Mouse (Mus musculus) embryonic facial prominence, embryonic 12.5 days (tissue): ENCODE measurements around the gene Akap2. TPM values are rescaled to one million over a fixed set of nuclear protein-coding genes. Genes with fewer than 3 reads are reported as not detected.
A peak's percentile ranks its signal among the peaks of the same experiment; 100 is the strongest.

Source experiments
- ATAC-seq: fragments of 200-750 bp; cut with Nextera tagmentation; 2 replicates; pipeline ENCODE4 v1.8.0; 2017; ENCODE audit not compliant: insufficient number of reproducible peaks, insufficient read depth, low FRiP score, low TSS enrichment
- H3K27ac ChIP-seq: fragments of 300-500 bp; sonication (generic); 2 replicates; pipeline ENCODE4 v1.5.1; 2016; ENCODE audit warnings: mild to moderate bottlenecking
- H3K27me3 ChIP-seq: fragments of 300-500 bp; sonication (generic); 2 replicates; pipeline ENCODE4 v1.6.1; 2016; ENCODE audit warnings: mild to moderate bottlenecking, moderate library complexity
- H3K36me3 ChIP-seq: fragments of 300-500 bp; sonication (generic); 2 replicates; pipeline ENCODE4 v1.6.1; 2016; ENCODE audit warnings: mild to moderate bottlenecking
- H3K4me1 ChIP-seq: fragments of 300-500 bp; sonication (generic); 2 replicates; pipeline ENCODE4 v1.6.1; 2016
- H3K4me2 ChIP-seq: fragments of 300-500 bp; sonication (generic); replicated peaks from 2 replicates; pipeline ENCODE4 v1.6.1; 2016; ENCODE audit warnings: mild to moderate bottlenecking, moderate library complexity
- H3K4me3 ChIP-seq: fragments of 300-500 bp; sonication (generic); 2 replicates; pipeline ENCODE4 v1.5.1; 2016; ENCODE audit warnings: mild to moderate bottlenecking
- H3K9ac ChIP-seq: fragments of 300-500 bp; sonication (generic); 2 replicates; pipeline ENCODE4 v1.6.1; 2016; ENCODE audit warnings: mild to moderate bottlenecking, moderate library complexity
- H3K9me3 ChIP-seq: fragments of 300-500 bp; sonication (generic); 2 replicates; pipeline ENCODE4 v1.6.1; 2016; ENCODE audit warnings: mild to moderate bottlenecking, moderate library complexity
- WGBS: fragments of 180-500 bp; shearing (Covaris S2); methylation state at CpG from one replicate; pipeline ENCODE4 v1.1.7; 2016; 5-methylcytosine and 5-hydroxymethylcytosine counted together
- polyA plus RNA-seq: library from polyadenylated mRNA; unstranded; fragments of >200 nt; fragmentation: Nextera tagmentation; extraction: Ambion mirVana; gene quantifications from 2 replicates; pipeline ENCODE4 v1.2.1, GENCODE M21; 2016

Gene Akap2
- polyA plus RNA-seq, 1 experiment from 2014 or later, result 29.8 TPM

DNA sequence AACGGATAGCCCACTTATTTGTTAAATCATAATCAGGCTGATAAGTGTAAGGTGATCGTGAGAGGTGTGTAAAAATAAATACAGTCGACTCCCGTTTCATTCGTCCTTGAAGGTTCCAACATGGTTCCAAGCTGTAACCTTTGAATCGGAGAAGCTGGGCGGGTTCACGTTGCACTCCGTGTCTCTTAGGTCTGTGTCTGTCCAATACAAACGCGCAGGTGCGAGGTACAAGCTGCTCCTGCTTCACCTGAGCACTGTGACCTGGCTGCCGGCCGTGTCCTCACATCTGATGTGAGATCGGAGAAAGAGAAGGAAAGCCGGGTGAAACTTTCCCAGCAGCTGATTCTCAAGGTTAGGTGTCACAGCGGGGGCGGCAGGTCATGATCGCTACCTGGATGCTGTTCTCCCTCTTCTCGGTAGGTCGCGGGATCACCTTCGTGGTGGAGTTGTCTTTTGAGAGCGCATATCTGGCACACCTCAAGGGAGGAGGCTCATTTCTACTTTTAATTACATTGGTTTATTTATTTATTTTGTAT lies 103.5 kb downstream of the Akap2 start:
- Histone ChIP-seq H3K27ac (no peak overlapping the region), H3K4me3 (no peak overlapping the region), H3K4me2 (no peak overlapping the region), H3K4me1 (peaks cover 19% of the 10 kb centered on the region), H3K27me3 (no peaks in the 10 kb centered on the region), H3K9me3 (no peaks in the 10 kb centered on the region), H3K36me3 (no peaks in the 10 kb centered on the region), H3K9ac (no peak overlapping the region)
- ATAC-seq, result no peak
- 87% methylated on average over 24 of the region's 24 CpGs for WGBS

DNA sequence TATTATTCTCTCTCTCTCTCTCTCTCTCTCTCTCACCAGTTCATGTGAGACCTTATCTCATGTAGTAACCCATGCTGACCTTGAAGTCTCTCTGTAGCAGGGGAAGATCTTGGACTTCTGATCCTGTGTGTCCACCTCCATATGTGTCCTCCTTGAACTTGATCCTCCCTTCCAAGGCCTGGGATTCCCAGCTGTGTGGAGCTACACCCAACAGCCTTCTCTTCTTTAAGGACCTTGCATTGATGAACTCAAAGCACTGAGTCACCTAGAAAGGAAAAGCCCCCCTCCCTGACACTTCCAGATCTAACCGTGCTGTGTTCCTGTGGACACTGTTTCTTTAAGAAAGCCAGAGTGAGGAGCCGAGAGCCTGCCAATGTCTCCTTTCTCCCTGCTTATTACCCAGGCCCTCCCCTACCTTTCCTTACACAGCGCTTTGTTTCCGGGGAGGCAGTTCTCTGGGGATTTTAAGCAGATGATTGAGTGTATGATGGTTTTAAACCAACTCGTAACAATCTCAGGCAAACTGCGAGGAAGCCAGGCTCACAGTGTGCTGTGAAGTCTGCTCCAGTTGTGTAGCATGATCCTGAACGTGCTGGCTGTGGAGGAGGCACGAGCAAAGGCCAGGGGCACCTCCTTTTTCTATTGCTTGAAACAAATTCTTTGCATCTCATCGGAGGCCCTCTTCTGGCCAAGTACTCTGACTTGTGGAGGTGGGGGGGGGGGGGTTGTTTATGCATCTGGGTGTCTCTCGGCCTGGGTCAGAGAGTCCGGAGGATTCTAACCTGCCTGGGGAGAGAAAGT lies 104.3 kb downstream of the Akap2 start:
- Histone ChIP-seq H3K9ac (no peak overlapping the region), H3K4me3 (no peak overlapping the region), H3K4me1 (peaks cover 19% of the 10 kb centered on the region), H3K27ac (peak overlapping the region; percentile 8), H3K4me2 (0 out of 2 replicates have a peak overlapping the region, but pooled peaks have one; percentile 13), H3K27me3 (no peaks in the 10 kb centered on the region), H3K9me3 (no peaks in the 10 kb centered on the region), H3K36me3 (no peaks in the 10 kb centered on the region)
- WGBS, result 16% methylated on average over 11 of the region's 11 CpGs
- 0 out of 2 replicates have a peak, but pooled peaks have one; percentile 47 for ATAC-seq

DNA sequence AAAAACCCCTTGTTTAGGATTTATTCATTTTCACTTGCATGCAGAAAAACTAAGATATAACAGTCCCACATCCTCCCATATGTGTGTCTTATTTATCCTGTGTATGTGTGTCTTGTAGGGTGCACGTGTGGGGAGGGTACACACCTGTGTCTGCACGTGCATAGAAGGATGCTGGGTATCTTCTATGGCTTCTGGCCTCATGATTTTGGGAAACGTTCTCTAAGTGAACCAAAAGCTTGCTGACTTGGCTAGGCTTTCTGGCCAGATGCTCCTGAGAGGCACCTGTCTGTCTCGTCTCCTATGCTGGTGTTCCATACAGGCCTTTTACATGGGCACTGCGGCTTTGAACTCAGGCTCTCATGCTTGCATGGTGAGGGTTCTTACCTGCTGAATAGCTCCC lies 105.2 kb downstream of the Akap2 start:
- no peaks in the 10 kb centered on the region for H3K36me3 ChIP-seq

GRCm38 (mm10) chr4:57824626-57825240 lies 107.3 kb downstream of the Akap2 start:
- Histone ChIP-seq H3K9me3 (no peaks in the 10 kb centered on the region), H3K27ac (peak overlapping the region; percentile 32; the same call in 1 of the 2 replicates)
- ATAC-seq, result no peak

More for the DNA sequence above, 105.2 kb downstream of the Akap2 start:
- Histone ChIP-seq H3K4me3 (no peak overlapping the region), H3K27me3 (no peaks in the 10 kb centered on the region), H3K9ac (no peak overlapping the region), H3K27ac (no peak overlapping the region), H3K9me3 (no peaks in the 10 kb centered on the region), H3K4me1 (peaks cover 19% of the 10 kb centered on the region), H3K4me2 (no peak overlapping the region)
- whole genome bisulfite sequencing, result 84% methylated on average over 5 of the region's 5 CpGs
- ATAC-seq, result no peak

GRCm38 (mm10) chr4:57826272-57826671 lies 108.8 kb downstream of the Akap2 start:
- H3K4me2 ChIP-seq, result no peak overlapping the region
- H3K9ac ChIP-seq, result no peak overlapping the region
- H3K4me3 ChIP-seq, result no peak overlapping the region
- no peak for ATAC-seq
- H3K36me3 ChIP-seq, result no peaks in the 10 kb centered on the region
- H3K27ac ChIP-seq, result no peak overlapping the region
- no peaks in the 10 kb centered on the region for H3K27me3 ChIP-seq
- WGBS, result 83% methylated on average over 7 of the region's 7 CpGs
- peaks cover 23% of the 10 kb centered on the region for H3K4me1 ChIP-seq
- no peaks in the 10 kb centered on the region for H3K9me3 ChIP-seq

More at GRCm38 (mm10) chr4:57824626-57825240, 107.3 kb downstream of the Akap2 start:
- 30% methylated on average over 8 of the region's 8 CpGs for WGBS
- H3K27me3 ChIP-seq, result no peaks in the 10 kb centered on the region
- H3K36me3 ChIP-seq, result no peaks in the 10 kb centered on the region
- H3K4me3 ChIP-seq, result no peak overlapping the region
- no peak overlapping the region for H3K4me2 ChIP-seq
- no peak overlapping the region for H3K9ac ChIP-seq
- peaks cover 23% of the 10 kb centered on the region for H3K4me1 ChIP-seq

GRCm38 (mm10) chr4:57829131-57829530 lies 111.7 kb downstream of the Akap2 start:
- Histone ChIP-seq H3K27ac (no peak overlapping the region), H3K9me3 (no peaks in the 10 kb centered on the region), H3K36me3 (no peaks in the 10 kb centered on the region), H3K4me3 (no peak overlapping the region), H3K9ac (no peak overlapping the region), H3K4me2 (no peak overlapping the region), H3K27me3 (no peaks in the 10 kb centered on the region), H3K4me1 (peaks cover 20% of the 10 kb centered on the region)
- WGBS, result 72% methylated on average over 9 of the region's 9 CpGs
- no peak for ATAC-seq

DNA sequence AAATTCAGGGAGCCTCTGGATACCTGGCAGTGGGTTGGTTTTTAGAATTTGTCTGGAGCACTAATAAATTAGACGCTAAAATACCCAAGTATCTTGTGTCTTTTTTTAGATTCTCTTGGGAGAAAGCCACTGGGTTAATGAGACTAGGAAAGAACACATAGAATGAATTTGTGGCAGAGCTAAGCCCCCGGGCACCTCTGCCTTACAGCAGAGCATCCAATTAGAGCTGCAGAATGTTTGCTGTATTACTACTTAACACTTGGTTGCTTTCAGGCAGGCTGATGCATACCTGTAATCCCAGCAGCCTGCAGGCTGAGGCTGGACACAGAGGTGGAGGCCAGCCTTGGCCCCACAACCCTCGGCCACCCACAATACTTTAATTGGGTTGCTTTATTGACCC lies 112.3 kb downstream of the Akap2 start:
- H3K27me3 ChIP-seq, result no peaks in the 10 kb centered on the region
- H3K9me3 ChIP-seq, result no peaks in the 10 kb centered on the region
- ATAC-seq, result no peak
- peaks cover 14% of the 10 kb centered on the region for H3K4me1 ChIP-seq
- no peak overlapping the region for H3K4me3 ChIP-seq
- H3K4me2 ChIP-seq, result no peak overlapping the region
- H3K36me3 ChIP-seq, result no peaks in the 10 kb centered on the region
- 61% methylated on average over 3 of the region's 3 CpGs for WGBS
- no peak overlapping the region for H3K27ac ChIP-seq
- no peak overlapping the region for H3K9ac ChIP-seq

DNA sequence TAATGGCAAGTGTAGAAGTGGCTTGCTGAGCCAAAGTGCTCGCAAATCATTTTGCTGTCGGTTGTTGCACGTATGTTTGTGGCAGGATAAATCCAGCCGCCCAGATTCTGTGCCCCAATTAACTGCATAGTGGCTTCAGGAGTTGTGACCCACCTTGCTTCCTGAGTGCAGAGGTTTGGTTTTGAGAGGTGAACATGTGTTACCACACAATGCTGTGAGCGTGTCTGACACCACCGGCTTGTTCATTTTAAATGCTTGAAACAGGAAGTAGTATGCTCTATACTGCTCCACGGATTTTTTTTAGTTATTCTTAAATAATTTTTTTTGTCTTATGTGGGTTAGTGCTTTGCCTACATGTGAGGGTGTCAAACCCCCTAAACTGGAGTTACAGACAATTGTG lies 114.9 kb downstream of the Akap2 start:
- no peak overlapping the region for H3K9ac ChIP-seq
- H3K27me3 ChIP-seq, result no peaks in the 10 kb centered on the region
- no peak overlapping the region for H3K4me3 ChIP-seq
- no peaks in the 10 kb centered on the region for H3K36me3 ChIP-seq
- H3K9me3 ChIP-seq, result no peaks in the 10 kb centered on the region
- H3K4me2 ChIP-seq, result no peak overlapping the region
- H3K4me1 ChIP-seq, result peaks cover 14% of the 10 kb centered on the region
- ATAC-seq, result no peak
- 37% methylated on average over 7 of the region's 7 CpGs for WGBS
- H3K27ac ChIP-seq, result no peak overlapping the region

DNA sequence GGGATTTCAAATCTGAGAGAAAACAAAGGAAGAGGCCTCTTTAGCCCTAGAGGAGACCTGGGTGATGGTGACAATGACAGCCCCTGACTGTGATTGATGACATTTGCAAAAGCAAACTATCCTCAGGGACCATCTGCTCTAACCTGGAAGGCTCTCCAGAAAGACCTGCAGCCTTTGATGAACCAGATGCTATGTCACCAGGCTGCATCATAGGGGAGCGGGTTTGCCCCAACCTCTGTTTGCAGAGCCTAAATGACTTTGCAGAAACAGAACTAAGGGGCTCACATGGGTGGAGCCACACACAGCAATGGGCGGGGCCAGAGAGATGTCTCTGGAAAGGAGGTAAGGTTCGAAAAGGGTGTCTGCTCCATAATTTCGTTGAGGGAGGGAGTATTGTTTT lies 115.6 kb downstream of the Akap2 start:
- no peaks in the 10 kb centered on the region for H3K9me3 ChIP-seq
- H3K4me2 ChIP-seq, result no peak overlapping the region
- H3K36me3 ChIP-seq, result no peaks in the 10 kb centered on the region
- H3K4me3 ChIP-seq, result no peak overlapping the region
- 52% methylated on average over 4 of the region's 4 CpGs for WGBS
- H3K4me1 ChIP-seq, result peaks cover 14% of the 10 kb centered on the region
- H3K27ac ChIP-seq, result no peak overlapping the region
- H3K27me3 ChIP-seq, result no peaks in the 10 kb centered on the region
- no peak overlapping the region for H3K9ac ChIP-seq
- ATAC-seq, result no peak

DNA sequence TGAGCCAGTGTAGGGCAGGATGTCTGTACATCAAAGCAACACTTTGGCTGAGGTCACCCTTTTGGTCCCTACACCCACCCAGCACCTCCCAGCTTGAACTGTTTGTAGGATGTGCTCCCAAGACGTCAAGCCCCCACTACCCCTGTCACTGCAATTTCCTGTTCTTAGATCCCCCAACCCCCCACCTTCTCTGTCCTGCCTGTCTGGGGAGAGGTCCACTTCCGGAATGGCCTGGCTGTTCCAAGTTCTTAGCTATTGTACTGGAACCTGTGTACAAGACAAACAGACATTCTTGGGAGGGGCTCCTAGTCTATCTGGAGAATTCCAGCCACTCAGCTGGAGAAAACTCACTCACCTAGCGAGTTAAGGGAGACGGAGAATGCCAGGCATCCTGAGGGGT lies 116.7 kb downstream of the Akap2 start:
- WGBS, result 59% methylated on average over 4 of the region's 4 CpGs
- Histone ChIP-seq H3K9ac (no peak overlapping the region), H3K4me1 (peaks cover 11% of the 10 kb centered on the region), H3K4me3 (no peak overlapping the region), H3K27me3 (no peaks in the 10 kb centered on the region), H3K27ac (no peak overlapping the region), H3K4me2 (no peak overlapping the region), H3K36me3 (no peaks in the 10 kb centered on the region), H3K9me3 (no peaks in the 10 kb centered on the region)
- ATAC-seq, result no peak

DNA sequence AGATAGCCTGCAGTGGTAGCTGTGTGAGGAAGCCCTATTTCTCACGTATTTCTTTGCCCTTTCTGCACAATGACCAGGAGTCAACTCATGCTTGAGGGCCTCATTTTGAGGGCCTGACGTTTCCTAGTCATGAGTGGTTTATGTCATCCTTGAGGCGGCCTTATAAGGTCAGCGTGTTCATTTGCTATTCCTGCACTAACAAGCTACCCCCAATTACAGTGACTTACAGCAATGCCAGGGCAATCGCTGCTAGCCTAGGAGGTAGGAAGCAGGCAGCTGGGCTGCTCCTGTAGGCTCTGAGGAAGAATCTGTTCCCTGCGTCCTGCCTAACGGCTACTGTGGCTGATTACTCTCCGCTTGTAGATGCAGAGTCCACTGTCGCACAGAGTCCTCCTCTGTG lies 119.6 kb downstream of the Akap2 start:
- Histone ChIP-seq H3K27ac (no peak overlapping the region), H3K4me1 (peaks cover 10% of the 10 kb centered on the region), H3K9me3 (no peaks in the 10 kb centered on the region), H3K36me3 (no peaks in the 10 kb centered on the region), H3K4me2 (no peak overlapping the region), H3K9ac (no peak overlapping the region), H3K27me3 (no peaks in the 10 kb centered on the region), H3K4me3 (no peak overlapping the region)
- no peak for ATAC-seq
- 56% methylated on average over 9 of the region's 9 CpGs for WGBS

GRCm38 (mm10) chr4:57839343-57839742 lies 121.9 kb downstream of the Akap2 start:
- no peaks in the 10 kb centered on the region for H3K27me3 ChIP-seq
- H3K4me2 ChIP-seq, result no peak overlapping the region
- no peak overlapping the region for H3K4me3 ChIP-seq
- no peak overlapping the region for H3K9ac ChIP-seq
- WGBS, result 80% methylated on average over 4 of the region's 4 CpGs
- no peaks in the 10 kb centered on the region for H3K9me3 ChIP-seq
- no peak overlapping the region for H3K27ac ChIP-seq
- ATAC-seq, result no peak
- H3K4me1 ChIP-seq, result peaks cover 2% of the 10 kb centered on the region; the same call in 1 of the 2 replicates
- no peaks in the 10 kb centered on the region for H3K36me3 ChIP-seq
